Mouse (Mus musculus) gastrocnemius, adult 18-20 months (tissue): ENCODE data around the gene Sycp2. TPM values are rescaled to one million over a fixed set of nuclear protein-coding genes. Genes with fewer than 3 reads are reported as not detected.
"Not testable (repeated sequence)": the region's sequence is repeated elsewhere in the genome, so short reads cannot be mapped to it uniquely, and the experiment has no call there.

Experiments
- DNase-seq: peaks from one replicate; pipeline ENCODE4 v3.0.0; 2021; ENCODE audit warnings: low spot score
- total RNA-seq, 2 experiments: library from RNA; stranded (reverse); gene quantifications; 2 replicates each; pipeline ENCODE4 v1.2.3; 2021

The Sycp2 gene
- total RNA-seq, 2 experiments from 2014 or later: 0.09 TPM; not detected in 1

- peak; percentile 4 for DNase-seq
Measured at GRCm38 (mm10) chr2:178413481-178414260, 6.2 kb upstream of the Sycp2 start.

- no peak for DNase-seq
Measured at GRCm38 (mm10) chr2:178413081-178413480, 5.6 kb upstream of the Sycp2 start.

DNA sequence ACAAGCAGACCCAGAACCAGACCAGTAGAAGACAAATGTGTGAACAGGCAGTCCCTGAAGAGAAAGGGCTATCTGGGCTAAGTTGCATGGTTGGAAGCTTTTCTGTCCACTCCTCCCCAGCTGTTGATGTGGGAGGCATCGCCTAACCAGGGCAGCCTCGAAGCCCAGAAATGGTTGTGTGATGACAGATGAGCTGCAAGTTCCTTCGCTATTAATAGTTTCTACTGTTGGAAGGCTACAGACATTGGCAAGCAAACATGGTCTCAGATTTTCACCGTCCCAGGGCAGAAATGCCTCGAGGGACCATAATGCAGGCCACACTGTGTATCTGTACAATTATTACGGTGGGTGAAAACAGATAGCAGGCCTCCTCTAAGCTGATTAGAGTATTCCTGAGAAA is 5.1 kb upstream of the Sycp2 start:
- peak; percentile 81 for DNase-seq

GRCm38 (mm10) chr2:178410286-178410685 is 2.8 kb upstream of the Sycp2 start:
- DNase-seq: peak; percentile 17

GRCm38 (mm10) chr2:178409024-178409423 is 1.5 kb upstream of the Sycp2 start:
- DNase-seq: no peak

DNA sequence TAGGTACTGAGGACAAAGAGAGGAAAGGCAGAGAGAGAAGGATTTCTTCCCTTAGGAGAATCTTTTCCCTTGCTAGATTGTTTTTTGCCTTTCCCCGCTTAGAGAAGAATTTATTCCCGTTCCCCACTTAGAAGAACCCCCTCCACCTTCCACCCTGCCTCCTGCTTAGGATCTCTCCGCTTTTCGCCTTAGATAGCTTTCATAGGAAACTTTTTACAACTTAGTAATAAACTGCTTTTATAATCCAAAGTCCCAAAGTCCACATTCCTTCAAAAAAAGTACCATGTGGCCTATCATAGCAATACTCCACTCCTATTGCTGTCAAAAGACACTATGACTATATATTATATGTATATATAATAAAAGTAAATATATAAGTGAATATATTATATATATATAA is 64.9 kb downstream of the Sycp2 start:
- DNase-seq: no peak

DNA sequence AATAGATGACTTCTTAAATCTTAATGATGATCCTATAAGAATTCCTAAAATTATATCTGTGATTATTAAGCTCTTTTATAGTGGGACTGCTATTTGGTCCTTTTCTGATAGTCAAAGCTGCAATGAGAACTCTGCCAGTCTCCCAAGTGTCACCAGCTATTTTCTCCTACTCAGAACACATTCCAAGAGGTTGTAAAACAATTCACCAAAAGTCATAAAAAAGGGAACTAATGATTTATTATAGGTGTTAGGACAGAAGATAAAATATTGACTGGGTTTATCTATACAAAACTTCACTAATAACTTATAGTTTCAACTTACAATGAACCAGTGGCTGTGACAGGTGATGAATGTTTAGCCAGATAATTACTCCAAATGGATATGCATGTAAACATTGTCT is 65.4 kb downstream of the Sycp2 start:
- not testable (repeated sequence) for DNase-seq

GRCm38 (mm10) chr2:178339044-178339443 is 68.4 kb downstream of the Sycp2 start:
- DNase-seq: no peak

- no peak for DNase-seq
Measured at GRCm38 (mm10) chr2:178337878-178338277, 69.6 kb downstream of the Sycp2 start.

DNA sequence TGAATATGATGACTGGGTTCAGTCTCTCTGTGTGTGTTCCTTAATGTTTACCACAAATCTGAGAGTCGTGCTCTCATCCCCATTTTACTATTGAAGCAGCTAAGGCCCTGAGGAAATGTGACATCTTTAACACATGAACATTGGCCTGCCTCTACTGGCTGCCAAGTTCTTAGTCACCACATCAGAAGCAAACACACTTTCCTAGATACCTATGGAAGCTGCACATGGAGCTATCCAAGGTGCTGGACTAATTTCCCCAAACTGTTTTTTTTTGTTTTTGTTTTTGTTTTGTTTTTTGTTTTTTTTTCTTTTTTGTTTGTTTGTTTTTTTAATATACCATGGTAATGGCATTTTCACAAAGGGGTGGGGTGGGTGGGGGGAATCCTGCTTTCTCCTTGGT is 77.5 kb downstream of the Sycp2 start:
- no peak for DNase-seq

DNA sequence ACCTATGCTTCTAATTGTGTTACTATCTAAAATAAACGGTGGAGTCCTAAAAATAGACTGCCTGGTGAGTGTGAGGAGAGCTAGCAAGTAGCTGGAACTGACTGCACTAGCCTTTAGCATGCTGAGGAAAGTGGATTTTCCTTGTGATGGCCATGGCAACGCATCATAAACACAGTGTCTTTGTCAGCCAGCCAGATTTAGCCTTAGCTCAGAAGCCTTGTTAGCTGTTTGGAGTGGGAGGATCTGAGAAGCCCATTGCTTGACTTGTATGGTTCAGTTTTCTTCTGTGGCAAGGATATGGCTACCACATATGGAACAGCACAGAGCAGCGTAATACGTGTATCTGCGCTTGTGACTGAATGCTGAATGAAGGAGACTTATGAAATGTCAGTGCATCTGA is 77.9 kb downstream of the Sycp2 start:
- DNase-seq: no peak

GRCm38 (mm10) chr2:178327466-178328040 is 79.9 kb downstream of the Sycp2 start:
- DNase-seq: peak; percentile 36

DNA sequence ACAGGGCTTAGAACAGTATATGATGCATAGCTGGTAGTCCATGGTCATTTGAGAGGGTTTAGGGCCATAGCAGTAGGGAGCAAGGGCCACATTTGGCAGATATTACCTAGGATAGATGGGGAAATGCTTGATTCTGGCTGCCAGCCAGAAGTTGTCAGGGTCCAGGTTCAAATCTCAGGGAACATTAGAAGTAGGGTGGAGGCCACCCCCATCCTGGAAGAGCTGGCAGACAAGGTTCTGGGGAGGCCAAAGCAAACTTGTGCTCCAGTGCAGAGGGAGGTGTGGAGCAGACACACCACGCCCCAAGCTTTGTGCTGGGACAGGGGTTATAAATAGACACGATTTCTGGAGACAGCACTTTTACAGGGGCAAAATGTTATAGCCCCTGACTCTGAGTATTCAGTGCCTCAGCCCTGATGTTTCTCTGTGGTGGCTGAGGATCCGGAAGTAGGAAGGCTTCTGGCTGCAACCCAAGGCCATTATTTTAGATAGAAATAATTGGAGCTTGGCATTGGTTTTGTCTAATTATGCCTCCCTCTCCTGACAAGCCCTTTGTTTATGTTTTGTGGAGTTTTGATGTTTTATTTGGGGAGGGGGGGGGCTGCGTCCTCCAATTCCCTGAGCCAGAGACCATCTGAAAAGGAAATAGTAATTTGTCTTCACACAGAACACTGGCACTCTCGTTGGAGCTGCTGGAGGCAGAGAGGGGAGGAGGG is 80.6 kb downstream of the Sycp2 start:
- no peak for DNase-seq

DNA sequence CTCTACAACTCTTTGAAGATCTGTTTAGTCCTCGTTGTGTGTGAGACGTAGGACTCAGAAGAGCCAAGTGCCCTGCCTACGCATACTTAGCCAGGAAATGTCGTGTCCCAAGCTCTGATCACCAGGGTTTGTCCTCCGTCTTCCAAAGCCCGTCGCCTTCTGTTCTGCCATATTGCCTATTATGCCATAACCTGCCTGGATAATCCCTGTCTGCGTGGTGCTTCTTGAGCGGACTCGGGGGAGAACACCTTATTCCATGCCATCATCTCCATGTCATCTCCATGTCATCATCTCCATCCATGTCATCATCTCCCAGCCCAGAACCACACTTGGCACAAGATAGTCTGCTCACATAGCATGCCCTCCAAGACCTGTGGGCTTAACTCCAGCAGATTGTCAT is 81.4 kb downstream of the Sycp2 start:
- no peak for DNase-seq

GRCm38 (mm10) chr2:178324818-178325217 is 82.7 kb downstream of the Sycp2 start:
- no peak for DNase-seq

- no peak for DNase-seq
Measured at GRCm38 (mm10) chr2:178324410-178324809, 83.1 kb downstream of the Sycp2 start.

DNA sequence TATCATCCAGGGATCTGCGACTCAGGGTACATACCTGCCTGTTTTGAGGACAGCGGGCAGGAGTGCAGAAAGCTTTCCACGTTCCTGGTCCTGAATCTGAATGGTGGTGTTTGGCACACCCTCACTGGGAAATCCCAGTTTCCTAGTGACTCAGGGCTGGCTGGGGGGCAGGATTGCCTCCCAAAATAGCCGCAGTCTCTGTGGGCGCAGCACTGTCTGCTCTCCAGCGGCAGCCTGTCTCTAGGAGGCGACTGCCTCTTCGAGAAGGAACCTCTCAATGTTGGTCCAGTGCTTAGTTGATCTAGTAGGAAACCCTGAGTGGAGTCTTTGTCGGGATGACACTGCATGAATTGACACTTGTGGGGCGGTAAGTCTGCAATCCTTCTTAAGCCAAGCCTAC is 86.2 kb downstream of the Sycp2 start:
- no peak for DNase-seq

- no peak for DNase-seq
Measured at GRCm38 (mm10) chr2:178319766-178320165, 87.7 kb downstream of the Sycp2 start.

DNA sequence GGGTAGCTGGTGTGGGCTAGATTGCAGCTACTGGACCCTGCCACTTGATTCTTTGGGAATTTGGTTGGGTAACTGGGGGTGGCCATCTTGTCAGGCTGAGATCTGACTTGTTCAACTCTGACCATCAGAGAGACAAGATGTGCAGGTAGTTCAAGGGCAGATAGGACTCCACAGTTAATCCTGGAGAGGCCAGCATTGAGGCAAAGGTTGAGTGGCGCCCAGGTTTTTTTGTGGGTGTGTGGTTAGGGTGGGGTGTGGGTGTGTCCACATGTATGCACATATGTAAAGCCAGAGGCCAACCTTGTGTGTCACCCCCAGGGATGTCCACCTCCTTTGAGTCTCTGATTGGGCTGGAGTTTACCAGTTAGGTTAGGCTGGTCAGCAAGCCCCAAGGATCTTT is 91.2 kb downstream of the Sycp2 start:
- DNase-seq: no peak

DNA sequence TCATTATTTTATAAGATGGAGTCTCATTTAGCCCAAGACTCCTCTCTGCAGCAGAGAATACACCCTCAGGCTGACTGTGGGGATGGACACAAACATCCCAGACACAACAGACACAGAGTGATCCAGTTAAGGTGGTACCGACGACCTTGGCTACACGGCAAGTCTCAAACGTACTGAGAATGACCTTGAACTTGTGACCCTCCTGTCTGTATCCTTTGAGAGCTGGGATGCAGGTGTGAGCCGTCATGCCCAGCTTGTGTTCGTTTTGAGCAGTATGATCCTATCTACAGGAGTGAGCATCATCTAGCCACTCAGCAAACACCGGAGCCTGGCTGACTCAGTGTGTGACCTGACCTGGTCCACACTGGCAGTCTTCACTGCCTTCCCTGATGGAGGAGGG is 93.9 kb downstream of the Sycp2 start:
- no peak for DNase-seq

DNA sequence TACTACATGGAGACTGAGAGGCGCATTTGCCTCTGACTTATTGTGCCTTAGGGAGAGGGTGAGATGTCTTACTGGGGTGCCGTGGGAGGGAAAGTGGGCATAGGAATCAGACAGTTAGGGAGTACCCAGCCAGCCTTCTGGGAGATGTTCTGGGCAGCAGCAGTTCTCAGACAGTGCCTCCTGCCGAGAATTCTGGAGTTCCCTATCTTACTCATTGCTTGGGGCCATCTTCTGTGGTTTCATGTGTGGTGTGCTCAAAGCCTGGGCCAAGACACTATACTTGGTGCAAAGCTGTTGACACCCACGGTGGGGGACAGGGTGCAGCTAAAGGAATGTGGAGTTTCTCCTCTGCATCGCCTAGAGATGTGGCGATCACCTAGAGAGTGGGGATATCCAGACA is 102.8 kb downstream of the Sycp2 start:
- no peak for DNase-seq

DNA sequence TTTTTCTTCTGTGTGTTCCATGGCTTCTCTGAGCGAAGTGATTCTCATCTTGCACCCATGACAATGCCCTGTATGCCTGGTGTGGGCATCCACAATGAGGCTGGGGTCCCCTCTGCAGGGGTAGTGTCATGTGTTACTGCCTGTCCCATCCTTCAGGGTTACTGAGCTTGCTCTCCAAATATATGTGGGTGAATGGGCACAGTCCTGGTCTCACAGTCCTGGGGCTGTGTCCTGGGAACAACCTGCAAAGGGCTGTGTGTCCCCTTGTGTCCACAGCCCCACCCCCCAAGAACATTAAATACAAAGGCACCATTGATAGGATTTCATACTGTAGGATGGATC is 103.3 kb downstream of the Sycp2 start:
- no peak for DNase-seq
